In genomic region chr14:27628701-27629100, GRCm38 (mm10) we compare ENCODE assay signal across 22 mouse cellular contexts. TPM values are rescaled to one million over a fixed set of nuclear protein-coding genes. Genes with fewer than 3 reads are reported as not detected.
DNase-seq lines count a peak whose midpoint lies in the region; ATAC-seq and TF ChIP-seq lines count a peak whose summit lies in the region.
"Had no signal": no experiment of that assay in that cellular context is flagged by ENCODE, and none has a peak within 500 bp of the region (broad histone marks: within the 10 kb centered on the region; RNA-seq: fewer than 3 reads in every experiment).

No protein-coding gene starts in this region.

- peak; percentile 35 for ATAC-seq in Patski
- ATAC-seq: CD4-positive, CD25-positive, alpha-beta regulatory T cell, adult 4 months; forebrain, embryonic 13.5 days had no signal

- peak; percentile 7 for DNase-seq in adrenal gland, postnatal 10 days
- no peak for DNase-seq in adrenal gland, postnatal 14 days
- DNase-seq in 3T3-L1 (ENCODE audit: low read depth, low spot score) = peak; percentile 56
- peak; percentile 67 for DNase-seq in Muller cell, postnatal 12 days (ENCODE audit: inconsistent ontology term)
- DNase-seq in Patski (ENCODE audit: low read depth, low spot score) = no peak
- DNase-seq in embryo, embryonic 9.5 days (ENCODE audit: extremely low spot score) = no peak
- no peak for DNase-seq in testis, postnatal 10 days (ENCODE audit: low spot score)
- DNase-seq: adrenal gland, postnatal 25 days; B cell, adult 2 months; cerebellum, adult 11 months; cerebellum, adult 18-20 months; cerebellum, adult 8-10 months; cerebellum, adult 9-11 months; cerebellum, postnatal 14 days; cerebellum, postnatal 36 days; forebrain, postnatal 0 days had no signal

- POLR2A ChIA-PET in Patski (lab: Charles Lee) = no interaction called here

- in situ Hi-C loops in Patski (cut with MboI; ENCODE audit: low pct_unique_long_range_greater_than_20kb) = no loop called here

- CTCF ChIA-PET in Patski (lab: Charles Lee) = interaction anchor here (1.5 kb wide), 1 partner anchor 15 kb away, joined by 4 read pairs; no protein-coding TSS in a partner anchor

- no peak for TF ChIP-seq CTCF in Patski (IDR thresholded peaks at IDR 0.05)

- no peaks in the 10 kb centered on the region for H3K27me3 ChIP-seq in Patski
- H3K27me3 ChIP-seq: CH12.LX; forebrain, embryonic 13.5 days; forebrain, embryonic 15.5 days had no signal

RNA-seq across cellular contexts. Expression of gene Erc2, which starts 6.5 kb away (rescaled TPM):
- 1 to 10 TPM; 5.0 to 9.3 TPM for total RNA-seq in adrenal gland, postnatal 10 days (2021)
- 6.4 and 6.5 TPM in 2 replicates for total RNA-seq in adrenal gland, postnatal 14 days (2021)
- polyA plus RNA-seq in Patski (2021) = 2.5 TPM
- total RNA-seq: CH12.LX; common myeloid progenitor, adult 5-6 weeks had no signal
- polyA plus RNA-seq: G1E had no signal

Comparison
In these comparisons a context has a peak if more than half of its experiments do, and no peak if none do; other contexts are left out.
1. DNase-seq: peak in adrenal gland, postnatal 10 days (single experiment), 3T3-L1 (single experiment) and Muller cell, postnatal 12 days (single experiment); none in adrenal gland, postnatal 14 days (single experiment), Patski (single experiment), embryo, embryonic 9.5 days (single experiment) and testis, postnatal 10 days (single experiment).